Mouse (Mus musculus) liver, embryonic 11.5 days (tissue): Measurements from ENCODE around the gene Sh3gl3. TPM values are rescaled to one million over a fixed set of nuclear protein-coding genes. Genes with fewer than 3 reads are reported as not detected.

Source experiments
- ATAC-seq: fragments of 200-750 bp; cut with Nextera tagmentation; replicated peaks from 2 replicates; pipeline ENCODE4 v1.8.0; 2017; ENCODE audit warnings: moderate number of reproducible peaks, mild to moderate bottlenecking, moderate TSS enrichment, moderate library complexity; ENCODE audit not compliant: low FRiP score
- DNase-seq: peaks from one replicate; pipeline ENCODE4 v3.0.0-alpha.2; 2017; ENCODE audit warnings: low spot score
- H3K27ac ChIP-seq: fragments of 300-500 bp; sonication (generic); 2 replicates; pipeline ENCODE4 v1.5.1; 2014; ENCODE audit warnings: mild to moderate bottlenecking, low read depth, low read length, control low read depth
- H3K27me3 ChIP-seq: fragments of 300-500 bp; sonication (generic); replicated peaks from 2 replicates; pipeline ENCODE4 v1.6.1; 2014; ENCODE audit warnings: low read length, mixed read lengths; ENCODE audit not compliant: control insufficient read depth, insufficient read depth
- H3K36me3 ChIP-seq: fragments of 300-500 bp; sonication (generic); 2 replicates; pipeline ENCODE4 v1.6.1; 2014; ENCODE audit warnings: mild to moderate bottlenecking, low read length, moderate library complexity, mixed read lengths; ENCODE audit not compliant: control insufficient read depth, insufficient read depth
- H3K4me1 ChIP-seq: fragments of 300-500 bp; sonication (generic); replicated peaks from 2 replicates; pipeline ENCODE4 v1.6.1; 2014; ENCODE audit warnings: low read length, mixed read lengths; ENCODE audit not compliant: control insufficient read depth, insufficient read depth
- H3K4me2 ChIP-seq: fragments of 300-500 bp; sonication (generic); 2 replicates; pipeline ENCODE4 v1.6.1; 2014; ENCODE audit warnings: mild to moderate bottlenecking, control low read depth, moderate library complexity
- H3K4me3 ChIP-seq: fragments of 300-500 bp; sonication (generic); 2 replicates; pipeline ENCODE4 v1.5.1; 2014; ENCODE audit warnings: low read depth, low read length, control low read depth
- H3K9ac ChIP-seq: fragments of 300-500 bp; sonication (generic); 2 replicates; pipeline ENCODE4 v1.6.1; 2014; ENCODE audit warnings: low read depth, low read length, control low read depth
- H3K9me3 ChIP-seq: fragments of 300-500 bp; sonication (generic); 2 replicates; pipeline ENCODE4 v1.6.1; 2016; ENCODE audit warnings: low read length, inconsistent platforms, mixed read lengths; ENCODE audit not compliant: control insufficient read depth
- WGBS: fragments of 180-500 bp; shearing (Covaris S2); extraction: QIAGEN DNeasy Blood & Tissue Kit; methylation state at CpG from one replicate; pipeline ENCODE4 v1.1.7; 2014; 5-methylcytosine and 5-hydroxymethylcytosine counted together
- polyA plus RNA-seq: library from polyadenylated mRNA; unstranded; fragments of >200 nt; fragmentation: Nextera tagmentation; extraction: Ambion mirVana; gene quantifications from 2 replicates; pipeline ENCODE4 v1.2.1, GENCODE M21; 2014

Gene Sh3gl3
- polyA plus RNA-seq, 1 experiment from 2014 or later, result 4.9 TPM

- Histone ChIP-seq H3K27me3 (no peaks in the 10 kb centered on the region), H3K4me1 (no peaks in the 10 kb centered on the region), H3K36me3 (no peaks in the 10 kb centered on the region), H3K9ac (no peak overlapping the region), H3K4me3 (no peak overlapping the region), H3K4me2 (no peak overlapping the region), H3K27ac (no peak overlapping the region), H3K9me3 (no peaks in the 10 kb centered on the region)
- DNase-seq, result no peak
- 46% methylated on average over 5 of the region's 5 CpGs for WGBS
- ATAC-seq, result no peak
These were observed 154.2 kb downstream of the Sh3gl3 start for GRCm38 (mm10) chr7:82327881-82328280.

- H3K9ac ChIP-seq, result no peak overlapping the region
- H3K36me3 ChIP-seq, result no peaks in the 10 kb centered on the region
- WGBS, result 57% methylated on average over 4 of the region's 4 CpGs
- peaks cover 14% of the 10 kb centered on the region for H3K27me3 ChIP-seq
- H3K9me3 ChIP-seq, result no peaks in the 10 kb centered on the region
- no peak overlapping the region for H3K4me2 ChIP-seq
- ATAC-seq (no peak), DNase-seq (no peak)
- no peak overlapping the region for H3K27ac ChIP-seq
- no peaks in the 10 kb centered on the region for H3K4me1 ChIP-seq
- no peak overlapping the region for H3K4me3 ChIP-seq
These were observed 156.2 kb downstream of the Sh3gl3 start for GRCm38 (mm10) chr7:82329831-82330230.

GRCm38 (mm10) chr7:82330860-82331259 lies 157.2 kb downstream of the Sh3gl3 start:
- Histone ChIP-seq H3K9me3 (no peaks in the 10 kb centered on the region), H3K4me3 (no peak overlapping the region), H3K4me2 (no peak overlapping the region), H3K4me1 (no peaks in the 10 kb centered on the region), H3K27me3 (peaks cover 24% of the 10 kb centered on the region), H3K27ac (no peak overlapping the region), H3K36me3 (no peaks in the 10 kb centered on the region), H3K9ac (no peak overlapping the region)
- WGBS, result 57% methylated on average over 6 of the region's 6 CpGs
- DNase-seq (no peak), ATAC-seq (no peak)

- no peak overlapping the region for H3K4me3 ChIP-seq
- 73% methylated on average over 1 of the region's 1 CpGs for WGBS
- H3K36me3 ChIP-seq, result no peaks in the 10 kb centered on the region
- ATAC-seq, result no peak
- H3K9me3 ChIP-seq, result no peaks in the 10 kb centered on the region
- H3K27me3 ChIP-seq, result peaks cover 50% of the 10 kb centered on the region
- DNase-seq, result no peak
- H3K9ac ChIP-seq, result no peak overlapping the region
- H3K4me1 ChIP-seq, result no peaks in the 10 kb centered on the region
- H3K4me2 ChIP-seq, result no peak overlapping the region
- no peak overlapping the region for H3K27ac ChIP-seq
These were observed 160.4 kb downstream of the Sh3gl3 start for GRCm38 (mm10) chr7:82334000-82334399.

- Histone ChIP-seq H3K27ac (no peak within 1 kb of the TSS), H3K9me3 (no peaks in the 10 kb centered on the region), H3K4me1 (no peaks in the 10 kb centered on the region), H3K4me3 (peak within 1 kb of the TSS; percentile 44), H3K36me3 (no peaks in the 10 kb centered on the region), H3K9ac (no peak within 1 kb of the TSS), H3K4me2 (peak within 1 kb of the TSS; percentile 61), H3K27me3 (peaks cover 50% of the 10 kb centered on the region)
- 2% methylated on average over 81 of the region's 95 CpGs for WGBS
- ATAC-seq, result peak; percentile 39; the same call in 1 of the 2 replicates
- DNase-seq, result peak; percentile 39
These were observed 161.8 kb downstream of the Sh3gl3 start, which contains the start of gene Adamtsl3 for GRCm38 (mm10) chr7:82335211-82336121. Gene Adamtsl3, plus strand, starts transcription at chr7:82335694.

- no peaks in the 10 kb centered on the region for H3K36me3 ChIP-seq
- H3K9me3 ChIP-seq, result no peaks in the 10 kb centered on the region
- H3K4me1 ChIP-seq, result no peaks in the 10 kb centered on the region
- no peak overlapping the region for H3K27ac ChIP-seq
- WGBS, result 3% methylated on average over 34 of the region's 34 CpGs
- H3K9ac ChIP-seq, result no peak overlapping the region
- ATAC-seq (no peak), DNase-seq (peak; percentile 35)
- peaks cover 50% of the 10 kb centered on the region for H3K27me3 ChIP-seq
- peak overlapping the region; percentile 44 for H3K4me3 ChIP-seq
- H3K4me2 ChIP-seq, result peak overlapping the region; percentile 61
These were observed 162.5 kb downstream of the Sh3gl3 start for GRCm38 (mm10) chr7:82336132-82336531.

GRCm38 (mm10) chr7:82338121-82338520 lies 164.5 kb downstream of the Sh3gl3 start:
- Histone ChIP-seq H3K36me3 (no peaks in the 10 kb centered on the region), H3K27ac (no peak overlapping the region), H3K4me2 (no peak overlapping the region), H3K4me1 (no peaks in the 10 kb centered on the region), H3K9ac (no peak overlapping the region), H3K9me3 (no peaks in the 10 kb centered on the region), H3K27me3 (peaks cover 50% of the 10 kb centered on the region), H3K4me3 (no peak overlapping the region)
- DNase-seq, result no peak
- WGBS, result 75% methylated on average over 9 of the region's 9 CpGs
- ATAC-seq, result no peak

GRCm38 (mm10) chr7:82338532-82338931 lies 164.9 kb downstream of the Sh3gl3 start:
- Histone ChIP-seq H3K27ac (no peak overlapping the region), H3K4me1 (no peaks in the 10 kb centered on the region), H3K4me3 (no peak overlapping the region), H3K9ac (no peak overlapping the region), H3K27me3 (peaks cover 49% of the 10 kb centered on the region), H3K9me3 (no peaks in the 10 kb centered on the region), H3K36me3 (no peaks in the 10 kb centered on the region), H3K4me2 (no peak overlapping the region)
- WGBS, result 68% methylated on average over 4 of the region's 4 CpGs
- DNase-seq, result no peak
- ATAC-seq, result no peak

- Histone ChIP-seq H3K9me3 (no peaks in the 10 kb centered on the region), H3K36me3 (no peaks in the 10 kb centered on the region), H3K4me3 (no peak overlapping the region), H3K9ac (no peak overlapping the region), H3K4me1 (no peaks in the 10 kb centered on the region), H3K4me2 (no peak overlapping the region), H3K27ac (no peak overlapping the region), H3K27me3 (peaks cover 42% of the 10 kb centered on the region)
- WGBS, result 42% methylated on average over 3 of the region's 3 CpGs
- DNase-seq, result no peak
- ATAC-seq, result no peak
These were observed 165.6 kb downstream of the Sh3gl3 start for GRCm38 (mm10) chr7:82339214-82339613.
